Mouse (Mus musculus) heart, embryonic 13.5 days (tissue): ENCODE data around the gene Olfr339. TPM values are rescaled to one million over a fixed set of nuclear protein-coding genes. Genes with fewer than 3 reads are reported as not detected.
"Not testable (repeated sequence)": the region's sequence is repeated elsewhere in the genome, so short reads cannot be mapped to it uniquely, and the experiment has no call there.

Experiments used
- ATAC-seq: fragments of 200-750 bp; cut with Nextera tagmentation; 2 replicates; pipeline ENCODE4 v1.8.0; 2017; ENCODE audit warnings: moderate TSS enrichment; ENCODE audit not compliant: insufficient number of reproducible peaks, low FRiP score, low TSS enrichment; ENCODE audit errors: extremely low read depth
- H3K27ac ChIP-seq: fragments of 300-500 bp; sonication (generic); replicated peaks from 2 replicates; pipeline ENCODE4 v1.5.1; 2015; ENCODE audit warnings: moderate library complexity, mild to moderate bottlenecking, inconsistent platforms
- H3K27me3 ChIP-seq: fragments of 300-500 bp; sonication (generic); replicated peaks from 2 replicates; pipeline ENCODE4 v1.6.1; 2015; ENCODE audit warnings: mild to moderate bottlenecking, inconsistent platforms
- H3K36me3 ChIP-seq: fragments of 300-500 bp; sonication (generic); 2 replicates; pipeline ENCODE4 v1.6.1; 2015; ENCODE audit warnings: mild to moderate bottlenecking, inconsistent platforms
- H3K4me1 ChIP-seq: fragments of 300-500 bp; sonication (generic); 2 replicates; pipeline ENCODE4 v1.6.1; 2015; ENCODE audit warnings: inconsistent platforms
- H3K4me2 ChIP-seq: fragments of 300-500 bp; sonication (generic); 2 replicates; pipeline ENCODE4 v1.6.1; 2015; ENCODE audit warnings: inconsistent platforms, mild to moderate bottlenecking, moderate library complexity
- H3K4me3 ChIP-seq: fragments of 300-500 bp; sonication (generic); 2 replicates; pipeline ENCODE4 v1.5.1; 2015; ENCODE audit warnings: moderate library complexity, mild to moderate bottlenecking, inconsistent platforms
- H3K9ac ChIP-seq: fragments of 300-500 bp; sonication (generic); 2 replicates; pipeline ENCODE4 v1.6.1; 2015; ENCODE audit warnings: inconsistent platforms, mild to moderate bottlenecking, moderate library complexity
- H3K9me3 ChIP-seq: fragments of 300-500 bp; sonication (generic); 2 replicates; pipeline ENCODE4 v1.6.1; 2016; ENCODE audit warnings: inconsistent platforms
- WGBS: fragments of 180-500 bp; shearing (Covaris S2); methylation state at CpG from one replicate; pipeline ENCODE4 v1.1.7; 2015; ENCODE audit warnings: mixed read lengths; 5-methylcytosine and 5-hydroxymethylcytosine counted together
- polyA plus RNA-seq: library from polyadenylated mRNA; unstranded; fragments of >200 nt; fragmentation: Nextera tagmentation; extraction: Ambion mirVana; gene quantifications from 2 replicates; pipeline ENCODE4 v1.2.1, GENCODE M21; 2015

Gene Olfr339
- polyA plus RNA-seq: not detected in 2 replicates

- ATAC-seq: no peak
- 68% methylated on average over 3 of the region's 3 CpGs for WGBS
- Histone ChIP-seq H3K9me3 (peaks cover 7% of the 10 kb centered on the region; the same call in 1 of the 2 replicates), H3K4me3 (no peak within 1 kb of the TSS), H3K9ac (no peak within 1 kb of the TSS), H3K4me1 (no peaks in the 10 kb centered on the region), H3K27me3 (no peaks in the 10 kb centered on the region), H3K36me3 (no peaks in the 10 kb centered on the region), H3K4me2 (no peak within 1 kb of the TSS), H3K27ac (no peak within 1 kb of the TSS)
These were observed at the start of gene Olfr339 for GRCm38 (mm10) chr2:36418647-36419046. Gene Olfr339 (plus strand): TSS chr2:36418947.

GRCm38 (mm10) chr2:36373219-36373618 is 45.5 kb upstream of the Olfr339 start, which contains the start of gene Olfr338:
Gene Olfr338 (plus strand): TSS chr2:36373519.
- H3K4me3 ChIP-seq: no peak within 1 kb of the TSS
- no peaks in the 10 kb centered on the region for H3K36me3 ChIP-seq
- no peaks in the 10 kb centered on the region for H3K27me3 ChIP-seq
- peaks cover 15% of the 10 kb centered on the region for H3K9me3 ChIP-seq
- H3K27ac ChIP-seq: no peak within 1 kb of the TSS
- H3K9ac ChIP-seq: no peak within 1 kb of the TSS
- no peaks in the 10 kb centered on the region for H3K4me1 ChIP-seq
- no peak for ATAC-seq
- no peak within 1 kb of the TSS for H3K4me2 ChIP-seq

GRCm38 (mm10) chr2:36415174-36415573 is 3.6 kb upstream of the Olfr339 start:
- not testable (repeated sequence) for H3K4me3 ChIP-seq, H3K27me3 ChIP-seq, H3K27ac ChIP-seq, H3K9me3 ChIP-seq, H3K4me2 ChIP-seq, ATAC-seq, H3K36me3 ChIP-seq, H3K9ac ChIP-seq, H3K4me1 ChIP-seq
- WGBS: 84% methylated on average over 3 of the region's 3 CpGs

GRCm38 (mm10) chr2:36415591-36415990 is 3.2 kb upstream of the Olfr339 start:
- H3K36me3 ChIP-seq, H3K27me3 ChIP-seq, H3K4me2 ChIP-seq, H3K9ac ChIP-seq, H3K27ac ChIP-seq, ATAC-seq, H3K4me1 ChIP-seq, H3K9me3 ChIP-seq, H3K4me3 ChIP-seq: not testable (repeated sequence)
- WGBS: 75% methylated on average over 7 of the region's 7 CpGs

GRCm38 (mm10) chr2:36452287-36452686 is 33.5 kb downstream of the Olfr339 start, which contains the start of gene Olfr340:
Gene Olfr340 (plus strand): TSS chr2:36452587.
- Histone ChIP-seq H3K4me1 (no peaks in the 10 kb centered on the region), H3K27me3 (no peaks in the 10 kb centered on the region), H3K9ac (no peak within 1 kb of the TSS), H3K36me3 (no peaks in the 10 kb centered on the region), H3K4me2 (no peak within 1 kb of the TSS), H3K4me3 (no peak within 1 kb of the TSS), H3K27ac (no peak within 1 kb of the TSS), H3K9me3 (peaks cover 14% of the 10 kb centered on the region; the same call in 1 of the 2 replicates)
- 64% methylated on average over 1 of the region's 1 CpGs for WGBS
- ATAC-seq: no peak

- no peak for ATAC-seq
- H3K4me2 ChIP-seq: no peak overlapping the region
These were observed 54.9 kb downstream of the Olfr339 start for GRCm38 (mm10) chr2:36473634-36474033.

More at GRCm38 (mm10) chr2:36473634-36474033, 54.9 kb downstream of the Olfr339 start:
- Histone ChIP-seq H3K36me3 (no peaks in the 10 kb centered on the region), H3K4me1 (no peaks in the 10 kb centered on the region), H3K9ac (no peak overlapping the region), H3K9me3 (peaks cover 15% of the 10 kb centered on the region; the same call in 1 of the 2 replicates), H3K4me3 (no peak overlapping the region), H3K27me3 (no peaks in the 10 kb centered on the region), H3K27ac (no peak overlapping the region)

Other genes with a start within 250 kb of the Olfr339 start
- gene Ptgs1, start 188.5 kb upstream of the Olfr339 start, polyA plus RNA-seq: 23.3 and 25.2 TPM in 2 replicates
- not detected in 2 replicates for gene Olfr338, start 45.4 kb upstream of the Olfr339 start, polyA plus RNA-seq
- gene Olfr340, start 33.6 kb downstream of the Olfr339 start, polyA plus RNA-seq: not detected in 2 replicates
- not detected in 2 replicates for gene Olfr341, start 63.5 kb downstream of the Olfr339 start, polyA plus RNA-seq
- not detected in 2 replicates for gene Olfr342, start 106.1 kb downstream of the Olfr339 start, polyA plus RNA-seq
- not detected in 2 replicates for gene Olfr344, start 147.7 kb downstream of the Olfr339 start, polyA plus RNA-seq
- not detected in 2 replicates for gene Olfr345, start 221.1 kb downstream of the Olfr339 start, polyA plus RNA-seq